Mouse (Mus musculus): Measurements from ENCODE around the gene Unkl. TPM values are rescaled to one million over a fixed set of nuclear protein-coding genes. Genes with fewer than 3 reads are reported as not detected.

Unkl gene
- total RNA-seq, 1 experiment from 2014 or later, result 6.9 TPM

- no peak for ATAC-seq (replicated peaks; ENCODE audit: low read depth, poor library complexity, severe bottlenecking)
Measured at GRCm38 (mm10) chr17:25218967-25219366, 30.8 kb downstream of the Unkl start.

GRCm38 (mm10) chr17:25219492-25220295 lies 31.5 kb downstream of the Unkl start:
- ATAC-seq (replicated peaks; ENCODE audit: low read depth, poor library complexity, severe bottlenecking), result no peak

GRCm38 (mm10) chr17:25220746-25221145 lies 32.5 kb downstream of the Unkl start:
- no peak for ATAC-seq (replicated peaks; ENCODE audit: low read depth, poor library complexity, severe bottlenecking)

- ATAC-seq (replicated peaks; ENCODE audit: low read depth, poor library complexity, severe bottlenecking), result peak; percentile 37
Measured at GRCm38 (mm10) chr17:25221821-25222503, 33.8 kb downstream of the Unkl start.

GRCm38 (mm10) chr17:25222504-25222940 lies 34.3 kb downstream of the Unkl start:
- ATAC-seq (replicated peaks; ENCODE audit: low read depth, poor library complexity, severe bottlenecking), result peak; percentile 82

- ATAC-seq (replicated peaks; ENCODE audit: low read depth, poor library complexity, severe bottlenecking), result peak; percentile 40
Measured at GRCm38 (mm10) chr17:25222951-25223601, 34.9 kb downstream of the Unkl start.

GRCm38 (mm10) chr17:25224586-25225222 lies 36.5 kb downstream of the Unkl start:
- no peak for ATAC-seq (replicated peaks; ENCODE audit: low read depth, poor library complexity, severe bottlenecking)

GRCm38 (mm10) chr17:25225659-25226058 lies 37.5 kb downstream of the Unkl start:
- no peak for ATAC-seq (replicated peaks; ENCODE audit: low read depth, poor library complexity, severe bottlenecking)

GRCm38 (mm10) chr17:25227991-25228390 lies 39.8 kb downstream of the Unkl start:
- ATAC-seq (replicated peaks; ENCODE audit: low read depth, poor library complexity, severe bottlenecking), result no peak

GRCm38 (mm10) chr17:25230014-25230655 lies 41.9 kb downstream of the Unkl start:
- ATAC-seq (replicated peaks; ENCODE audit: low read depth, poor library complexity, severe bottlenecking), result 0 out of 2 replicates have a peak, but pooled peaks have one; percentile 43

- ATAC-seq (replicated peaks; ENCODE audit: low read depth, poor library complexity, severe bottlenecking), result no peak
Measured at GRCm38 (mm10) chr17:25230700-25231099, 42.5 kb downstream of the Unkl start.

GRCm38 (mm10) chr17:25231621-25232020 lies 43.4 kb downstream of the Unkl start:
- ATAC-seq (replicated peaks; ENCODE audit: low read depth, poor library complexity, severe bottlenecking), result peak; percentile 23; the same call in 1 of the 2 replicates

GRCm38 (mm10) chr17:25235635-25236034 lies 47.4 kb downstream of the Unkl start:
- ATAC-seq (replicated peaks; ENCODE audit: low read depth, poor library complexity, severe bottlenecking), result no peak

- ATAC-seq (replicated peaks; ENCODE audit: low read depth, poor library complexity, severe bottlenecking), result peak; percentile 84
Measured at GRCm38 (mm10) chr17:25239695-25240636, 51.8 kb downstream of the Unkl start, which contains the start of the genes Gnptg and Tsr3. TSS of gene Gnptg (minus strand) at chr17:25240124. TSS of gene Tsr3 (plus strand) at chr17:25240170.

- no peak for ATAC-seq (replicated peaks; ENCODE audit: low read depth, poor library complexity, severe bottlenecking)
Measured at GRCm38 (mm10) chr17:25243131-25243780, 55.1 kb downstream of the Unkl start.

- ATAC-seq (replicated peaks; ENCODE audit: low read depth, poor library complexity, severe bottlenecking), result no peak
Measured at GRCm38 (mm10) chr17:25244239-25244638, 56.0 kb downstream of the Unkl start.

- peak; percentile 94 for ATAC-seq (replicated peaks; ENCODE audit: low read depth, poor library complexity, severe bottlenecking)
Measured at GRCm38 (mm10) chr17:25248033-25248750, 60.0 kb downstream of the Unkl start.
